Mouse (Mus musculus) hindbrain, embryonic 15.5 days (tissue): Measurements from ENCODE around the gene Pcbp3. TPM values are rescaled to one million over a fixed set of nuclear protein-coding genes. Genes with fewer than 3 reads are reported as not detected.
A peak's percentile ranks its signal among the peaks of the same experiment; 100 is the strongest.

Source experiments
- ATAC-seq: fragments of 200-750 bp; cut with Nextera tagmentation; 2 replicates; pipeline ENCODE4 v1.8.0; 2017; ENCODE audit warnings: low read depth, moderate number of reproducible peaks, moderate TSS enrichment; ENCODE audit not compliant: low FRiP score
- H3K27ac ChIP-seq: fragments of 300-500 bp; sonication (generic); replicated peaks from 2 replicates; pipeline ENCODE4 v1.5.1; 2015; ENCODE audit warnings: mild to moderate bottlenecking, inconsistent platforms
- H3K27me3 ChIP-seq: fragments of 300-500 bp; sonication (generic); 2 replicates; pipeline ENCODE4 v1.6.1; 2015; ENCODE audit warnings: control low read depth, inconsistent platforms
- H3K36me3 ChIP-seq: fragments of 300-500 bp; sonication (generic); 2 replicates; pipeline ENCODE4 v1.6.1; 2015; ENCODE audit warnings: control low read depth, inconsistent platforms
- H3K4me1 ChIP-seq: fragments of 300-500 bp; sonication (generic); replicated peaks from 2 replicates; pipeline ENCODE4 v1.6.1; 2015; ENCODE audit warnings: control low read depth, inconsistent platforms
- H3K4me2 ChIP-seq: fragments of 300-500 bp; sonication (generic); 2 replicates; pipeline ENCODE4 v1.6.1; 2015; ENCODE audit warnings: moderate library complexity, mild to moderate bottlenecking, inconsistent platforms
- H3K4me3 ChIP-seq: fragments of 300-500 bp; sonication (generic); 2 replicates; pipeline ENCODE4 v1.5.1; 2015; ENCODE audit warnings: mild to moderate bottlenecking, inconsistent platforms
- H3K9ac ChIP-seq: fragments of 300-500 bp; sonication (generic); 2 replicates; pipeline ENCODE4 v1.6.1; 2015; ENCODE audit warnings: inconsistent platforms
- H3K9me3 ChIP-seq: fragments of 300-500 bp; sonication (generic); 2 replicates; pipeline ENCODE4 v1.6.1; 2016; ENCODE audit warnings: control low read depth, inconsistent platforms
- WGBS: fragments of 180-500 bp; shearing (Covaris S2); methylation state at CpG from one replicate; pipeline ENCODE4 v1.1.7; 2015; 5-methylcytosine and 5-hydroxymethylcytosine counted together
- polyA plus RNA-seq: library from polyadenylated mRNA; unstranded; fragments of >200 nt; fragmentation: Nextera tagmentation; extraction: Ambion mirVana; gene quantifications from 2 replicates; pipeline ENCODE4 v1.2.1, GENCODE M21; 2015

The Pcbp3 gene
- polyA plus RNA-seq, 1 experiment from 2014 or later: 88.7 TPM

GRCm38 (mm10) chr10:76736764-76737163 lies 224.9 kb downstream of the Pcbp3 start:
- peaks cover 17% of the 10 kb centered on the region for H3K4me1 ChIP-seq
- H3K4me3 ChIP-seq: no peak overlapping the region
- H3K27me3 ChIP-seq: no peaks in the 10 kb centered on the region
- no peaks in the 10 kb centered on the region for H3K9me3 ChIP-seq
- no peaks in the 10 kb centered on the region for H3K36me3 ChIP-seq
- H3K9ac ChIP-seq: no peak overlapping the region
- ATAC-seq: no peak
- no peak overlapping the region for H3K4me2 ChIP-seq
- no peak overlapping the region for H3K27ac ChIP-seq
- 77% methylated on average over 8 of the region's 8 CpGs for WGBS

- no peaks in the 10 kb centered on the region for H3K27me3 ChIP-seq
- no peak overlapping the region for H3K4me3 ChIP-seq
- no peaks in the 10 kb centered on the region for H3K9me3 ChIP-seq
- H3K9ac ChIP-seq: no peak overlapping the region
- peaks cover 21% of the 10 kb centered on the region for H3K4me1 ChIP-seq
- no peak overlapping the region for H3K4me2 ChIP-seq
- 5% methylated on average over 4 of the region's 4 CpGs for WGBS
- H3K36me3 ChIP-seq: no peaks in the 10 kb centered on the region
- no peak overlapping the region for H3K27ac ChIP-seq
- ATAC-seq: peak; percentile 76; the same call in 1 of the 2 replicates
Observed at GRCm38 (mm10) chr10:76734979-76735378, 226.7 kb downstream of the Pcbp3 start.

DNA sequence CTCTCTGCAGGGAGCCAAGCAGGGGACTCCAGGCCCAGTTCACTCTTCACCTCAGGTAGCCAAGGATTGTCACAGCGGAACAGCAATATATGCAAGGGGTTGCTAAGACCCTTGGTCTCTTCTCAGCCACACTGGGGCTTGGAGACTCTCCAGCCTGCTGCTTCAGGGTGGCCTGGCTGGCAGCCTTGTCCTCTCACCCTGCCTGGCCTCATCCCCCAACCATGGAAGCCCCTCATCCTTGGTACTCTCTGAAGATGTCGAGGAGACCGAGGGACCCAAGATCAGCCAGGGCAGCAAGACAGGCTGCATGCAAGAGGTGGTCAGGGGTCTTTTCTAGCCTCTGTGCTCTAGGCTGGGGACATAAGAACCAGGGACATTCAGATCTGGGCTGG lies 228.0 kb downstream of the Pcbp3 start:
- Histone ChIP-seq H3K27me3 (no peaks in the 10 kb centered on the region), H3K4me3 (no peak overlapping the region), H3K4me1 (peaks cover 22% of the 10 kb centered on the region), H3K27ac (0 out of 2 replicates have a peak overlapping the region, but pooled peaks have one; percentile 22), H3K36me3 (no peaks in the 10 kb centered on the region), H3K4me2 (peak overlapping the region; percentile 45), H3K9me3 (no peaks in the 10 kb centered on the region), H3K9ac (peak overlapping the region; percentile 18; the same call in 1 of the 2 replicates)
- 50% methylated on average over 3 of the region's 3 CpGs for WGBS
- no peak for ATAC-seq

GRCm38 (mm10) chr10:76732881-76733676 lies 228.6 kb downstream of the Pcbp3 start:
- WGBS: 21% methylated on average over 17 of the region's 17 CpGs
- Histone ChIP-seq H3K4me1 (peaks cover 22% of the 10 kb centered on the region), H3K4me3 (no peak overlapping the region)

GRCm38 (mm10) chr10:76732391-76732790 lies 229.3 kb downstream of the Pcbp3 start:
- no peak for ATAC-seq
- no peak overlapping the region for H3K4me2 ChIP-seq
- no peaks in the 10 kb centered on the region for H3K27me3 ChIP-seq
- no peaks in the 10 kb centered on the region for H3K36me3 ChIP-seq
- WGBS: 68% methylated on average over 6 of the region's 6 CpGs
- H3K27ac ChIP-seq: 0 out of 2 replicates have a peak overlapping the region, but pooled peaks have one; percentile 50
- peaks cover 22% of the 10 kb centered on the region for H3K4me1 ChIP-seq
- H3K4me3 ChIP-seq: no peak overlapping the region
- no peak overlapping the region for H3K9ac ChIP-seq
- H3K9me3 ChIP-seq: no peaks in the 10 kb centered on the region

More at GRCm38 (mm10) chr10:76732881-76733676, 228.6 kb downstream of the Pcbp3 start:
- peak; percentile 82 for ATAC-seq
- peak overlapping the region; percentile 18; the same call in 1 of the 2 replicates for H3K9ac ChIP-seq
- H3K27me3 ChIP-seq: no peaks in the 10 kb centered on the region
- H3K27ac ChIP-seq: peak overlapping the region; percentile 50
- H3K4me2 ChIP-seq: peak overlapping the region; percentile 45
- no peaks in the 10 kb centered on the region for H3K36me3 ChIP-seq
- H3K9me3 ChIP-seq: no peaks in the 10 kb centered on the region

DNA sequence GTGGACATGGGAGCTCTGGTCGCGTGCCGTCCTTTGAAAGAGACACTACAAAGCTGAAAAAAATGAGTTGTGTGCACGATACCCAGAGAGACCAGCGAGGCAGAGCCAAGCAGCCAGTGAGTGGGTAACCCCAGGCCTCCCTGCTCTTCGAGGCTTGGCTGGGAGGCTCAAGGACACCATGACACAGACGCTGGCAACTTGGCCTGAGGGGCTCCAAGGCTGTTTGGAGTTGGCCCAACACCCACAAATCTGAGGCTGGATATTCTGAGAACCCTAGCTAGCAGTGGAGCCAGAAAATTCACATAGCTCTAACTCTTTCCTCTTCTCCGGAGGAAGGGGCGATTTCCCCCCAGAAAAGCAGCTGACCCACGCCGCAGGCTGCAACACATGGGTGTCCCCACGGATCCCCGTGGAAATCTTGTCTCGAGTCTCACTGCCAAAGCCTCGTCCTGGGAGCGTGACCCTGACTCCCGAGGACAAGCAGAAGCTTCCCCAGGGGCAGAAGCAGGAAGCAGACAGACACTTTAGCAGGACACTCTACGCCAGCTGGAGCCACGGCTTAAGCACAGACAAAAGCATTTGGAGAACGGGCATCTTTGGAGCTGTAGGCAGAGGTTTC lies 230.0 kb downstream of the Pcbp3 start:
- H3K4me2 ChIP-seq: no peak overlapping the region
- no peaks in the 10 kb centered on the region for H3K36me3 ChIP-seq
- no peak overlapping the region for H3K27ac ChIP-seq
- H3K4me1 ChIP-seq: peaks cover 22% of the 10 kb centered on the region
- no peaks in the 10 kb centered on the region for H3K27me3 ChIP-seq
- WGBS: 65% methylated on average over 20 of the region's 20 CpGs
- H3K9ac ChIP-seq: no peak overlapping the region
- ATAC-seq: no peak
- H3K9me3 ChIP-seq: no peaks in the 10 kb centered on the region
- no peak overlapping the region for H3K4me3 ChIP-seq

GRCm38 (mm10) chr10:76729631-76730620 lies 231.8 kb downstream of the Pcbp3 start:
- ATAC-seq: no peak
- WGBS: 79% methylated on average over 19 of the region's 19 CpGs

GRCm38 (mm10) chr10:76728369-76728768 lies 233.3 kb downstream of the Pcbp3 start:
- ATAC-seq: no peak
- Histone ChIP-seq H3K27me3 (no peaks in the 10 kb centered on the region), H3K4me2 (no peak overlapping the region), H3K36me3 (no peaks in the 10 kb centered on the region), H3K4me1 (peaks cover 18% of the 10 kb centered on the region), H3K9me3 (no peaks in the 10 kb centered on the region), H3K9ac (no peak overlapping the region), H3K27ac (no peak overlapping the region), H3K4me3 (no peak overlapping the region)
- WGBS: 15% methylated on average over 11 of the region's 11 CpGs

More at GRCm38 (mm10) chr10:76729631-76730620, 231.8 kb downstream of the Pcbp3 start:
- Histone ChIP-seq H3K9ac (no peak overlapping the region), H3K27me3 (no peaks in the 10 kb centered on the region), H3K36me3 (no peaks in the 10 kb centered on the region), H3K27ac (no peak overlapping the region), H3K4me2 (no peak overlapping the region), H3K4me1 (peaks cover 22% of the 10 kb centered on the region), H3K9me3 (no peaks in the 10 kb centered on the region), H3K4me3 (no peak overlapping the region)

GRCm38 (mm10) chr10:76727301-76727700 lies 234.4 kb downstream of the Pcbp3 start:
- WGBS: 94% methylated on average over 7 of the region's 7 CpGs
- Histone ChIP-seq H3K27ac (no peak overlapping the region), H3K9me3 (no peaks in the 10 kb centered on the region), H3K9ac (no peak overlapping the region), H3K4me3 (no peak overlapping the region), H3K4me2 (no peak overlapping the region), H3K27me3 (no peaks in the 10 kb centered on the region), H3K36me3 (no peaks in the 10 kb centered on the region), H3K4me1 (0 out of 2 replicates have a peak, but pooled peaks cover 7% of the 10 kb centered on the region)
- no peak for ATAC-seq

- Histone ChIP-seq H3K4me1 (0 out of 2 replicates have a peak, but pooled peaks cover 5% of the 10 kb centered on the region), H3K4me2 (no peak overlapping the region), H3K9me3 (no peaks in the 10 kb centered on the region), H3K4me3 (no peak overlapping the region), H3K27me3 (no peaks in the 10 kb centered on the region), H3K9ac (no peak overlapping the region), H3K27ac (no peak overlapping the region), H3K36me3 (no peaks in the 10 kb centered on the region)
- ATAC-seq: no peak
- WGBS: 92% methylated on average over 4 of the region's 4 CpGs
Observed at GRCm38 (mm10) chr10:76726866-76727265, 234.8 kb downstream of the Pcbp3 start.

GRCm38 (mm10) chr10:76725682-76726285 lies 235.9 kb downstream of the Pcbp3 start, which contains the start of gene Col6a1:
TSS of gene Col6a1 (minus strand) at chr10:76726168.
- peak within 1 kb of the TSS; percentile 7 for H3K4me3 ChIP-seq
- WGBS: 34% methylated on average over 9 of the region's 9 CpGs
- ATAC-seq: no peak
- no peaks in the 10 kb centered on the region for H3K9me3 ChIP-seq
- H3K4me2 ChIP-seq: 0 out of 2 replicates have a peak within 1 kb of the TSS, but pooled peaks have one; percentile 11
- no peak within 1 kb of the TSS for H3K27ac ChIP-seq
- H3K27me3 ChIP-seq: no peaks in the 10 kb centered on the region
- no peaks in the 10 kb centered on the region for H3K36me3 ChIP-seq
- H3K9ac ChIP-seq: no peak within 1 kb of the TSS
- H3K4me1 ChIP-seq: 0 out of 2 replicates have a peak, but pooled peaks cover 5% of the 10 kb centered on the region
